Mouse (Mus musculus) spleen, adult 2 months (tissue): ENCODE measurements around the gene Dvl2. TPM values are rescaled to one million over a fixed set of nuclear protein-coding genes. Genes with fewer than 3 reads are reported as not detected.

Experiments
- DNase-seq, 2 experiments: peaks; one replicate each; pipeline versions ENCODE4 v3.0.0 to v3.0.0-alpha.2; 2012 to 2021; ENCODE audit warnings: low spot score in 2 of 2, low read depth in 1 of 2
- H3K27ac ChIP-seq: fragments of 200-500 bp; 2 replicates; pipeline ENCODE4 v1.5.1; 2012; ENCODE audit warnings: low read length, inconsistent platforms; ENCODE audit not compliant: insufficient read depth
- H3K27me3 ChIP-seq: fragments of 200-500 bp; 2 replicates; pipeline ENCODE4 v1.6.1; 2012; ENCODE audit warnings: mild to moderate bottlenecking, moderate library complexity, low read length, inconsistent platforms; ENCODE audit not compliant: control insufficient read depth, insufficient read depth
- H3K36me3 ChIP-seq: fragments of 200-500 bp; 2 replicates; pipeline ENCODE4 v1.6.1; 2012; ENCODE audit warnings: mild to moderate bottlenecking, low read length, inconsistent platforms; ENCODE audit not compliant: control insufficient read depth, insufficient read depth
- H3K4me1 ChIP-seq: fragments of 200-500 bp; 2 replicates; pipeline ENCODE4 v1.6.1; 2011; ENCODE audit warnings: inconsistent platforms; ENCODE audit not compliant: control insufficient read depth, insufficient read depth, insufficient read length
- H3K4me3 ChIP-seq: fragments of 200-500 bp; 2 replicates; pipeline ENCODE4 v1.5.1; 2011; ENCODE audit warnings: mild to moderate bottlenecking, inconsistent platforms; ENCODE audit not compliant: insufficient read depth, insufficient read length; ENCODE audit errors: extremely low read depth
- CTCF ChIP-seq: fragments of 200-500 bp; IDR thresholded peaks from 2 replicates; pipeline ENCODE4 v1.5.1; 2011; ENCODE audit warnings: mild to moderate bottlenecking, inconsistent platforms; ENCODE audit not compliant: insufficient read depth, insufficient read length, insufficient replicate concordance; ENCODE audit errors: extremely low read depth
- POLR2A ChIP-seq: fragments of 200-500 bp; IDR thresholded peaks from 2 replicates; pipeline ENCODE4 v1.6.1; 2011; ENCODE audit warnings: low read depth, low read length, inconsistent platforms
- WGBS: fragments of 180-500 bp; shearing (Covaris S2); methylation state at CpG from one replicate; pipeline ENCODE4 v1.1.7; 2018; 5-methylcytosine and 5-hydroxymethylcytosine counted together
- polyA plus RNA-seq: library from polyadenylated mRNA; depleted of rRNA; stranded (reverse); fragments of >200 nt; gene quantifications from 2 replicates; pipeline ENCODE4 v1.2.3, GENCODE M21; 2012

Dvl2 gene
- polyA plus RNA-seq, 1 experiment = 22.3 TPM

- WGBS = 1% methylated on average over 61 of the region's 66 CpGs
- Histone ChIP-seq H3K4me1 (peaks cover 13% of the 10 kb centered on the region; the same call in 1 of the 2 replicates), H3K27ac (peak overlapping the region; percentile 98), H3K4me3 (peak overlapping the region; percentile 91), H3K36me3 (peaks cover 30% of the 10 kb centered on the region), H3K27me3 (no peaks in the 10 kb centered on the region)
- DNase-seq = peak in 1 of 2 experiments; percentile 68
- TF ChIP-seq CTCF = no peak
- no peak for TF ChIP-seq POLR2A
Measured at GRCm38 (mm10) chr11:69996161-69997061, 4.0 kb upstream of the Dvl2 start.

GRCm38 (mm10) chr11:69997070-69997509 is 3.3 kb upstream of the Dvl2 start:
- Histone ChIP-seq H3K36me3 (peaks cover 30% of the 10 kb centered on the region), H3K4me3 (peak overlapping the region; percentile 91), H3K4me1 (peaks cover 14% of the 10 kb centered on the region; the same call in 1 of the 2 replicates), H3K27me3 (no peaks in the 10 kb centered on the region), H3K27ac (peak overlapping the region; percentile 98)
- WGBS = 2% methylated on average over 42 of the region's 44 CpGs
- DNase-seq = peak in 1 of 2 experiments; percentile 91
- TF ChIP-seq CTCF (no peak), POLR2A (peak; percentile 76)

GRCm38 (mm10) chr11:69998567-69999491 is 1.6 kb upstream of the Dvl2 start:
- peaks cover 9% of the 10 kb centered on the region; the same call in 1 of the 2 replicates for H3K4me1 ChIP-seq
- peaks cover 22% of the 10 kb centered on the region for H3K36me3 ChIP-seq
- no peaks in the 10 kb centered on the region for H3K27me3 ChIP-seq
- no peak for DNase-seq
- 91% methylated on average over 27 of the region's 27 CpGs for WGBS
- no peak for TF ChIP-seq POLR2A
- no peak for TF ChIP-seq CTCF
- no peak overlapping the region for H3K27ac ChIP-seq
- H3K4me3 ChIP-seq = no peak overlapping the region

GRCm38 (mm10) chr11:69999666-70000065 is 729 bp upstream of the Dvl2 start:
- Histone ChIP-seq H3K4me3 (no peak overlapping the region), H3K36me3 (peaks cover 19% of the 10 kb centered on the region), H3K27ac (peak overlapping the region; percentile 19), H3K27me3 (no peaks in the 10 kb centered on the region), H3K4me1 (peaks cover 8% of the 10 kb centered on the region; the same call in 1 of the 2 replicates)
- 77% methylated on average over 8 of the region's 8 CpGs for WGBS
- DNase-seq = no peak
- TF ChIP-seq CTCF (no peak), POLR2A (no peak)

GRCm38 (mm10) chr11:70001159-70001558 is 764 bp downstream of the Dvl2 start:
- TF ChIP-seq CTCF (no peak), POLR2A (no peak)
- H3K4me1 ChIP-seq = peaks cover 11% of the 10 kb centered on the region; the same call in 1 of the 2 replicates
- WGBS = 15% methylated on average over 8 of the region's 8 CpGs
- no peak overlapping the region; the same call in 1 of the 2 replicates for H3K27ac ChIP-seq
- H3K36me3 ChIP-seq = peaks cover 24% of the 10 kb centered on the region
- no peaks in the 10 kb centered on the region for H3K27me3 ChIP-seq
- DNase-seq = no peak
- H3K4me3 ChIP-seq = peak overlapping the region; percentile 72

- H3K36me3 ChIP-seq = peaks cover 29% of the 10 kb centered on the region
- no peak overlapping the region for H3K27ac ChIP-seq
- no peaks in the 10 kb centered on the region for H3K27me3 ChIP-seq
- no peak overlapping the region for H3K4me3 ChIP-seq
- TF ChIP-seq POLR2A (no peak), CTCF (no peak)
- DNase-seq = no peak
- H3K4me1 ChIP-seq = peaks cover 11% of the 10 kb centered on the region; the same call in 1 of the 2 replicates
Measured at GRCm38 (mm10) chr11:70001865-70002264, 1.5 kb downstream of the Dvl2 start.
